Mouse (Mus musculus) cerebellum, postnatal 4 days (tissue): ENCODE results near the gene Abhd16b.

Experiments used
- DNase-seq, 2 experiments: peaks; one replicate each; pipeline ENCODE4 v3.0.0; 2022; ENCODE audit warnings: low spot score in 2 of 2, mixed read lengths in 1 of 2

The Abhd16b gene

DNA sequence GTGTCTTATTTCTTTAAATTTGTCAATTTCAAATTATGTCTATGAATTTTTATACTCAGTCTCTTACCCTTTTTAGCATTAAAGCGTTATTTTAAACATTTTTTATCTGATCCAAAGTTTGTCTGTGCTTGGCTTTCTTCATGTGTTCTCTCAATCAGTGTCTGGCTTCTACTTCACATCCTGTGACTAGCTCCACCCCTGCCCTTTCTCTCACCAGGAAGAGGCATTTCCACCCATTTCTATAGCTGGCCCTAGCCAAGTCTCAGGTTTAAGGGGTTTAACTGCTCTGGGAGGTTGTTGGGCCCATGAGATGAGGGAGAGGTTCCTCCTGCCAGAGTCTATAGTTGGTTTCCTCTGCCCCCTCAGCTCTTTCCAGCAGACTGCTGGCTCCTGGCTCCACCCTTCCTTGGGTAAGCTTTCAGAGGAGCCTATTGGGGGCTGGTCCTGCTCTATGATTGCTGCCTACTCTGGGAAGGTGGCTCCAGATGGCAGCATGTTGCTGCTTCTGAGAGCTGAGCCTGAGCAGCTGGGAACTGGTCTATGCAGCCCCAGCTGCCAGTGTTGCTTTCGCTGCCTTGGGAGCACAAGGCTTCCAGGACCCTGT lies 44.5 kb downstream of the Abhd16b start:
- peak in 1 of 2 experiments; percentile 45 for DNase-seq

DNA sequence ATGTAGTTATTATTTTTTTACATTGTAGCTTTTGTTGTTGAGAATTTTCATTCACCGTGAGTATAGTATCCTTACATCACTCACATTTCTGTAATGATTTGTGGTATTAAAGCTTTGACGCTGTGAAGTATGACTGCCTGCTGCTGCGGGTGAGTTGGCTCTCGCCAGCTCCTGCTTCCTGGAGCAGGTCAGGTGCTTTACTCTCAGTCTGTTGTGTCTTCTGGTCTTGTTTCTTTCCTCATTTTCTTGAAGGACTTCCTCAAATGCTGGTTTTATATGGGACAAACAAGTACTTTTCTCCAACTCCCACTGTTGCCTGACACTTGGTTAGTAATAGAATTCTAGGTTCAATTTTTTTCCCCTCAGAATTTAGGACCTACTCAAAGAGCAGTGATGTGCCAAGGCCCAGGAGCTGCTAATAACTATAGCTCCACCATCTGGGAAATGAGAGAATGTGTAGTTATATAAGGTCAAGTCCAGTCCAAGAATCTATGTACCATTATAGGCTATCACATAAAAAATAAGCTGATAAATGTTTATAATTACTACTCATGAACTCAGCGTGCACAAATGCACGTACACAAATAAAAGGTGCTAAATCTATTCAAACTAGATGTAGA lies 48.9 kb downstream of the Abhd16b start:
- DNase-seq: no peak
